Mouse (Mus musculus): ENCODE data around the gene Best2. TPM values are rescaled to one million over a fixed set of nuclear protein-coding genes. Genes with fewer than 3 reads are reported as not detected.

Best2 gene
- polyA plus RNA-seq, 1 experiment = not detected

GRCm38 (mm10) chr8:84963952-84964351 is 50.4 kb downstream of the Best2 start:
- WGBS = 72% methylated on average over 4 of the region's 4 CpGs
- Histone ChIP-seq H3K4me3 (replicated peaks; ENCODE audit: control insufficient read depth, low read depth, low read length) (no peak overlapping the region), H3K4me1 (ENCODE audit: control insufficient read depth, insufficient read depth, low read length) (peaks cover 10% of the 10 kb centered on the region), H3K27ac (ENCODE audit: control insufficient read depth, insufficient read depth, low read depth, low read length, poor library complexity) (no peak overlapping the region)
- no peak for TF ChIP-seq CTCF (IDR thresholded peaks at IDR 0.05; ENCODE audit: control insufficient read depth, insufficient read depth, low read length)
- TF ChIP-seq POLR2A (IDR thresholded peaks at IDR 0.05; ENCODE audit: borderline replicate concordance, control insufficient read depth, low read depth, low read length) = no peak

- H3K4me3 ChIP-seq (replicated peaks; ENCODE audit: control insufficient read depth, low read depth, low read length) = no peak overlapping the region
- no peak overlapping the region for H3K27ac ChIP-seq (ENCODE audit: control insufficient read depth, insufficient read depth, low read depth, low read length, poor library complexity)
- 92% methylated on average over 7 of the region's 7 CpGs for WGBS
- H3K4me1 ChIP-seq (ENCODE audit: control insufficient read depth, insufficient read depth, low read length) = no peaks in the 10 kb centered on the region
- no peak for TF ChIP-seq CTCF (IDR thresholded peaks at IDR 0.05; ENCODE audit: control insufficient read depth, insufficient read depth, low read length)
- no peak for TF ChIP-seq POLR2A (IDR thresholded peaks at IDR 0.05; ENCODE audit: borderline replicate concordance, control insufficient read depth, low read depth, low read length)
Observed at GRCm38 (mm10) chr8:84959811-84960210, 54.5 kb downstream of the Best2 start.

Other genes with a start within 250 kb of the Best2 start
- 20.6 and 23.7 TPM in 2 replicates for gene Nfix, start 214.2 kb downstream of the Best2 start, polyA plus RNA-seq (2011; ENCODE audit: insufficient read depth, insufficient read length, low replicate concordance, missing spikeins)
- 2.2 and 3.3 TPM in 2 replicates for gene Dand5, start 191.7 kb downstream of the Best2 start, polyA plus RNA-seq (2011; ENCODE audit: insufficient read depth, insufficient read length, low replicate concordance, missing spikeins)
- 9.2 and 20.5 TPM in 2 replicates for gene Gadd45gip1, start 183.0 kb downstream of the Best2 start, polyA plus RNA-seq (2011; ENCODE audit: insufficient read depth, insufficient read length, low replicate concordance, missing spikeins)
- 169 and 222 TPM in 2 replicates for gene Rad23a, start 173.9 kb downstream of the Best2 start, polyA plus RNA-seq (2011; ENCODE audit: insufficient read depth, insufficient read length, low replicate concordance, missing spikeins)
- gene Calr, start 167.6 kb downstream of the Best2 start, polyA plus RNA-seq (2011; ENCODE audit: insufficient read depth, insufficient read length, low replicate concordance, missing spikeins) = 342 and 475 TPM in 2 replicates
- 36.6 and 59.1 TPM in 2 replicates for gene Farsa, start 157.5 kb downstream of the Best2 start, polyA plus RNA-seq (2011; ENCODE audit: insufficient read depth, insufficient read length, low replicate concordance, missing spikeins)
- 32.6 and 36.7 TPM in 2 replicates for gene Syce2, start 142.4 kb downstream of the Best2 start, polyA plus RNA-seq (2011; ENCODE audit: insufficient read depth, insufficient read length, low replicate concordance, missing spikeins)
- 19.1 and 33.0 TPM in 2 replicates for gene Gcdh, start 120.6 kb downstream of the Best2 start, polyA plus RNA-seq (2011; ENCODE audit: insufficient read depth, insufficient read length, low replicate concordance, missing spikeins)
- 142 and 168 TPM in 2 replicates for gene Klf1, start 112.6 kb downstream of the Best2 start, polyA plus RNA-seq (2011; ENCODE audit: insufficient read depth, insufficient read length, low replicate concordance, missing spikeins)
- 35.0 and 54.0 TPM in 2 replicates for gene Dnase2a, start 106.0 kb downstream of the Best2 start, polyA plus RNA-seq (2011; ENCODE audit: insufficient read depth, insufficient read length, low replicate concordance, missing spikeins)
- not detected in 2 replicates for gene Mast1, start 77.2 kb downstream of the Best2 start, polyA plus RNA-seq (2011; ENCODE audit: insufficient read depth, insufficient read length, low replicate concordance, missing spikeins)
- not detected in 2 replicates for gene Rtbdn, start 67.5 kb downstream of the Best2 start, polyA plus RNA-seq (2011; ENCODE audit: insufficient read depth, insufficient read length, low replicate concordance, missing spikeins)
- gene Gm49661, start 45.1 kb downstream of the Best2 start, polyA plus RNA-seq (2011; ENCODE audit: insufficient read depth, insufficient read length, low replicate concordance, missing spikeins) = not detected in 2 replicates
- gene Prdx2, start 44.9 kb downstream of the Best2 start, polyA plus RNA-seq (2011; ENCODE audit: insufficient read depth, insufficient read length, low replicate concordance, missing spikeins) = 1,113 and 1,804 TPM in 2 replicates
- 40.8 and 54.9 TPM in 2 replicates for gene Rnaseh2a, start 44.8 kb downstream of the Best2 start, polyA plus RNA-seq (2011; ENCODE audit: insufficient read depth, insufficient read length, low replicate concordance, missing spikeins)
- 11.1 and 18.4 TPM in 2 replicates for gene Junb, start 35.8 kb downstream of the Best2 start, polyA plus RNA-seq (2011; ENCODE audit: insufficient read depth, insufficient read length, low replicate concordance, missing spikeins)
- gene Hook2, start 23.9 kb downstream of the Best2 start, polyA plus RNA-seq (2011; ENCODE audit: insufficient read depth, insufficient read length, low replicate concordance, missing spikeins) = 3.5 and 7.3 TPM in 2 replicates
- gene Asna1, start 10.8 kb upstream of the Best2 start, polyA plus RNA-seq (2011; ENCODE audit: insufficient read depth, insufficient read length, low replicate concordance, missing spikeins) = 20.7 and 46.6 TPM in 2 replicates
- 240 and 300 TPM in 2 replicates for gene Trir, start 12.3 kb upstream of the Best2 start, polyA plus RNA-seq (2011; ENCODE audit: insufficient read depth, insufficient read length, low replicate concordance, missing spikeins)
- 35.5 and 49.9 TPM in 2 replicates for gene Tnpo2, start 22.4 kb upstream of the Best2 start, polyA plus RNA-seq (2011; ENCODE audit: insufficient read depth, insufficient read length, low replicate concordance, missing spikeins)
- gene Fbxw9, start 45.5 kb upstream of the Best2 start, polyA plus RNA-seq (2011; ENCODE audit: insufficient read depth, insufficient read length, low replicate concordance, missing spikeins) = 4.1 and 14.3 TPM in 2 replicates
- gene Gm5741, start 53.5 kb upstream of the Best2 start, polyA plus RNA-seq (2011; ENCODE audit: insufficient read depth, insufficient read length, low replicate concordance, missing spikeins) = 4.3 TPM in 1 of 2 replicates, not detected in the other
- gene Dhps, start 57.2 kb upstream of the Best2 start, polyA plus RNA-seq (2011; ENCODE audit: insufficient read depth, insufficient read length, low replicate concordance, missing spikeins) = 31.0 and 39.6 TPM in 2 replicates
- 26.9 and 42.0 TPM in 2 replicates for gene Wdr83os, start 66.2 kb upstream of the Best2 start, polyA plus RNA-seq (2011; ENCODE audit: insufficient read depth, insufficient read length, low replicate concordance, missing spikeins)
- 57.4 and 100 TPM in 2 replicates for gene Wdr83, start 66.8 kb upstream of the Best2 start, polyA plus RNA-seq (2011; ENCODE audit: insufficient read depth, insufficient read length, low replicate concordance, missing spikeins)
- gene Man2b1, start 68.7 kb upstream of the Best2 start, polyA plus RNA-seq (2011; ENCODE audit: insufficient read depth, insufficient read length, low replicate concordance, missing spikeins) = 19.2 and 64.3 TPM in 2 replicates
- gene Zfp791, start 108.6 kb upstream of the Best2 start, polyA plus RNA-seq (2011; ENCODE audit: insufficient read depth, insufficient read length, low replicate concordance, missing spikeins) = not detected in 2 replicates
- not detected in 2 replicates for gene Cks1brt, start 137.4 kb upstream of the Best2 start, polyA plus RNA-seq (2011; ENCODE audit: insufficient read depth, insufficient read length, low replicate concordance, missing spikeins)
- not detected in 2 replicates for gene Olfr371, start 211.5 kb upstream of the Best2 start, polyA plus RNA-seq (2011; ENCODE audit: insufficient read depth, insufficient read length, low replicate concordance, missing spikeins)